Mouse (Mus musculus): ENCODE data around the gene Abhd2. TPM values are rescaled to one million over a fixed set of nuclear protein-coding genes. Genes with fewer than 3 reads are reported as not detected.

Abhd2 gene
- polyA plus RNA-seq, 1 experiment from 2014 or later, result 23.1 TPM

DNA sequence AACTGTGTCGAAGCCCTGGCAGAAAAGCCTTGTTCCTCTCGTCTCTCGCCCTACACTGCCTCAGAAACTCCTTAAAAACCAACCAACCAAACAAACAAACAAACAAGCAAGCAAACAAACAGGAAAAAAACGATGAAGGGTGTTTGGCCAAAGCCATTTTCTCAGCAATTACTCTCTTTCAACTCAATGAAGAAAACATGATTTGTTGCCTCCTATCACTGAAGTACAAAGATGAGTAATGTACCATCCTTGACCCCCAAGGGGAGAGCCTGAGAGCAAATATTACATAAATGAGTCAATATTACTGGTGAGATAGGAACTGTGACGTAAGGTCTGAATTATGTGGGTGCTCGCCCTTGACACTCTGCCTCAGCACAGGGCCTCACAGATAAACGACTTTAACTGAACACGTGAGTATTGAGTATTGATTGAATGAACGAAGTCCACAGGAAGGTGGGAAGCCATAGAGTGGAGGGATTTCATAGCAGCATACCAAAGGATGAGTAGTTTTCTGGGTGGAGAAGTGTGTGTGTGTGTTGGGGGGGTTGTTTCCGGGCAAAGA lies 13.9 kb upstream of the Abhd2 start:
- Histone ChIP-seq H3K27me3 (replicated peaks; ENCODE audit: control insufficient read depth, insufficient read depth, low read length) (no peaks in the 10 kb centered on the region), H3K4me2 (ENCODE audit: low read length) (no peak overlapping the region), H3K27ac (ENCODE audit: low read length) (no peak overlapping the region), H3K36me3 (ENCODE audit: control insufficient read depth, insufficient read depth) (no peaks in the 10 kb centered on the region), H3K9me3 (ENCODE audit: control insufficient read depth, low read length) (no peaks in the 10 kb centered on the region), H3K4me3 (replicated peaks; ENCODE audit: low read length) (no peak overlapping the region), H3K4me1 (replicated peaks; ENCODE audit: control insufficient read depth, insufficient read depth, low read length) (no peaks in the 10 kb centered on the region), H3K9ac (replicated peaks; ENCODE audit: low read depth, low read length) (no peak overlapping the region)
- WGBS, result 88% methylated on average over 10 of the region's 10 CpGs
- no peak for ATAC-seq

GRCm38 (mm10) chr7:79262478-79262877 lies 10.5 kb upstream of the Abhd2 start:
- no peaks in the 10 kb centered on the region for H3K27me3 ChIP-seq (replicated peaks; ENCODE audit: control insufficient read depth, insufficient read depth, low read length)
- 87% methylated on average over 8 of the region's 8 CpGs for WGBS
- H3K4me1 ChIP-seq (replicated peaks; ENCODE audit: control insufficient read depth, insufficient read depth, low read length), result no peaks in the 10 kb centered on the region
- H3K9me3 ChIP-seq (ENCODE audit: control insufficient read depth, low read length), result no peaks in the 10 kb centered on the region
- H3K9ac ChIP-seq (replicated peaks; ENCODE audit: low read depth, low read length), result no peak overlapping the region
- H3K27ac ChIP-seq (ENCODE audit: low read length), result no peak overlapping the region
- H3K36me3 ChIP-seq (ENCODE audit: control insufficient read depth, insufficient read depth), result no peaks in the 10 kb centered on the region
- H3K4me3 ChIP-seq (replicated peaks; ENCODE audit: low read length), result no peak overlapping the region
- no peak overlapping the region for H3K4me2 ChIP-seq (ENCODE audit: low read length)
- no peak for ATAC-seq

DNA sequence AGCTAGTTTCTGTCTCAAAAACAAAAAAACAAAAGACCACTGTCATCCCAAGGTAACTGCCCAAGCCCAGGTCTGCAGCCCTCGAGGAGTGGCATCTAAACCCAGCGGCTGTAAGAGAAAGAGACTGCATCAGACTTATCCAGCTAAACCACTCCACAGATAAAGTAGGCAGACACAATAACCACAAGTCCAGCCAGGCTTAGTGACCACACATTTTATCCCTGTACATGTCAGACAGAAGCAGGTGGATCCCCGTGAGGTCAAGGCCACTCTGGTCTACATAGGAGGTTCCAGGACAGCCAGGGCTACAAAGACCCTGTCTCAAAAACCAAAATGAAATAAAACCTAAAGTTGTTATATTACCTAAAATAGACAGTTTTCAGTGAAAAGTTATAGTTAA lies 9.2 kb upstream of the Abhd2 start:
- no peak overlapping the region for H3K4me3 ChIP-seq (replicated peaks; ENCODE audit: low read length)
- H3K4me2 ChIP-seq (ENCODE audit: low read length), result no peak overlapping the region
- no peaks in the 10 kb centered on the region for H3K4me1 ChIP-seq (replicated peaks; ENCODE audit: control insufficient read depth, insufficient read depth, low read length)
- 89% methylated on average over 3 of the region's 3 CpGs for WGBS
- no peak for ATAC-seq
- H3K9me3 ChIP-seq (ENCODE audit: control insufficient read depth, low read length), result no peaks in the 10 kb centered on the region
- no peak overlapping the region for H3K27ac ChIP-seq (ENCODE audit: low read length)
- no peaks in the 10 kb centered on the region for H3K27me3 ChIP-seq (replicated peaks; ENCODE audit: control insufficient read depth, insufficient read depth, low read length)
- no peak overlapping the region for H3K9ac ChIP-seq (replicated peaks; ENCODE audit: low read depth, low read length)
- H3K36me3 ChIP-seq (ENCODE audit: control insufficient read depth, insufficient read depth), result no peaks in the 10 kb centered on the region

DNA sequence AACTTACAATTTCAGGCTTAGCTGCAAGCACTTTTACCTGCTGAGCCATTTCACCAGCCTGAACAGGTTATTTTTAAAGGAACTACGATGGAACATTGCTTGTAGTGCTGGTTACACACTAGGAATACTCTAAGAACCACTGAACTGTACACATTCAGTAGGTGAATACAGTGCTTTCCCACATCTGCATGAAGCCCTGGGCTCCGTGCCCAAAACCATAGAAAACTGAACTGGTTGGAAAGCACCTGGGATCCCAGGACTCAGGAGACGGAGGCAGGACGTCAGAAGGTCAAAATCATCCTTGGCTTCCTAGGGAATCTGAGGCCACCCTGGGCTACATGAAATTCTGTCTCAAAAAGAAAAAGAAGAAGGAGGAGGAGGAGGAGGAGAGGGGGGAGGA lies 6.8 kb upstream of the Abhd2 start:
- no peak overlapping the region for H3K4me2 ChIP-seq (ENCODE audit: low read length)
- H3K4me1 ChIP-seq (replicated peaks; ENCODE audit: control insufficient read depth, insufficient read depth, low read length), result no peaks in the 10 kb centered on the region
- no peak overlapping the region for H3K4me3 ChIP-seq (replicated peaks; ENCODE audit: low read length)
- H3K36me3 ChIP-seq (ENCODE audit: control insufficient read depth, insufficient read depth), result no peaks in the 10 kb centered on the region
- H3K27me3 ChIP-seq (replicated peaks; ENCODE audit: control insufficient read depth, insufficient read depth, low read length), result no peaks in the 10 kb centered on the region
- no peaks in the 10 kb centered on the region for H3K9me3 ChIP-seq (ENCODE audit: control insufficient read depth, low read length)
- 46% methylated on average over 4 of the region's 4 CpGs for WGBS
- ATAC-seq, result no peak
- no peak overlapping the region for H3K27ac ChIP-seq (ENCODE audit: low read length)
- no peak overlapping the region for H3K9ac ChIP-seq (replicated peaks; ENCODE audit: low read depth, low read length)

- H3K27ac ChIP-seq (ENCODE audit: low read length), result no peak overlapping the region
Observed at GRCm38 (mm10) chr7:79267690-79268388, 5.2 kb upstream of the Abhd2 start.

DNA sequence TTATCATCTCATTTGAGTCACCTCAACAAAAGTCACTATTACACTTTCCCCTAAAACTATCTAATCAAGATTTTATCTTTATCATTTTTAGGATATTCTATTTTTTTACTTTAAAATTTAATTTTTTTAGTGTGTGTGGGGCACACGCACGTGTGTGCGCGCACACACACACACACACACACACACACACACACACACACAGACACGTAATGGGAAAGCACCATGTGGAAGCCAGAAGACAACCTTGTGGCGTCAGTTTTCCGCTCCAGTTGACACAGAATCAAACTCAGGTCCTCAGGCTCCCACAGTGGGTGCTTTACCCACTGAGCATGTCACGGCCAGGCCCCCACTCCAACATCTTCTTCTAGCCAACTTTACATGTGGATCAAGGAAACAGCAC lies 4.1 kb upstream of the Abhd2 start:
- Histone ChIP-seq H3K27ac (ENCODE audit: low read length) (no peak overlapping the region), H3K4me1 (replicated peaks; ENCODE audit: control insufficient read depth, insufficient read depth, low read length) (peaks cover 6% of the 10 kb centered on the region), H3K27me3 (replicated peaks; ENCODE audit: control insufficient read depth, insufficient read depth, low read length) (no peaks in the 10 kb centered on the region), H3K9me3 (ENCODE audit: control insufficient read depth, low read length) (no peaks in the 10 kb centered on the region), H3K4me2 (ENCODE audit: low read length) (no peak overlapping the region), H3K4me3 (replicated peaks; ENCODE audit: low read length) (no peak overlapping the region), H3K9ac (replicated peaks; ENCODE audit: low read depth, low read length) (no peak overlapping the region), H3K36me3 (ENCODE audit: control insufficient read depth, insufficient read depth) (no peaks in the 10 kb centered on the region)
- 88% methylated on average over 8 of the region's 8 CpGs for WGBS
- no peak for ATAC-seq

More at GRCm38 (mm10) chr7:79267690-79268388, 5.2 kb upstream of the Abhd2 start:
- no peak for ATAC-seq
- Histone ChIP-seq H3K9me3 (ENCODE audit: control insufficient read depth, low read length) (no peaks in the 10 kb centered on the region), H3K9ac (replicated peaks; ENCODE audit: low read depth, low read length) (no peak overlapping the region), H3K27me3 (replicated peaks; ENCODE audit: control insufficient read depth, insufficient read depth, low read length) (no peaks in the 10 kb centered on the region), H3K4me2 (ENCODE audit: low read length) (no peak overlapping the region), H3K4me3 (replicated peaks; ENCODE audit: low read length) (no peak overlapping the region), H3K36me3 (ENCODE audit: control insufficient read depth, insufficient read depth) (no peaks in the 10 kb centered on the region), H3K4me1 (replicated peaks; ENCODE audit: control insufficient read depth, insufficient read depth, low read length) (peaks cover 4% of the 10 kb centered on the region; the same call in 1 of the 2 replicates)
- WGBS, result 38% methylated on average over 7 of the region's 7 CpGs

GRCm38 (mm10) chr7:79269411-79269810 lies 3.6 kb upstream of the Abhd2 start:
- Histone ChIP-seq H3K27me3 (replicated peaks; ENCODE audit: control insufficient read depth, insufficient read depth, low read length) (no peaks in the 10 kb centered on the region), H3K9ac (replicated peaks; ENCODE audit: low read depth, low read length) (no peak overlapping the region), H3K4me1 (replicated peaks; ENCODE audit: control insufficient read depth, insufficient read depth, low read length) (peaks cover 11% of the 10 kb centered on the region), H3K9me3 (ENCODE audit: control insufficient read depth, low read length) (no peaks in the 10 kb centered on the region), H3K4me3 (replicated peaks; ENCODE audit: low read length) (no peak overlapping the region), H3K4me2 (ENCODE audit: low read length) (no peak overlapping the region), H3K27ac (ENCODE audit: low read length) (no peak overlapping the region), H3K36me3 (ENCODE audit: control insufficient read depth, insufficient read depth) (no peaks in the 10 kb centered on the region)
- ATAC-seq, result no peak
- WGBS, result 46% methylated on average over 8 of the region's 8 CpGs

DNA sequence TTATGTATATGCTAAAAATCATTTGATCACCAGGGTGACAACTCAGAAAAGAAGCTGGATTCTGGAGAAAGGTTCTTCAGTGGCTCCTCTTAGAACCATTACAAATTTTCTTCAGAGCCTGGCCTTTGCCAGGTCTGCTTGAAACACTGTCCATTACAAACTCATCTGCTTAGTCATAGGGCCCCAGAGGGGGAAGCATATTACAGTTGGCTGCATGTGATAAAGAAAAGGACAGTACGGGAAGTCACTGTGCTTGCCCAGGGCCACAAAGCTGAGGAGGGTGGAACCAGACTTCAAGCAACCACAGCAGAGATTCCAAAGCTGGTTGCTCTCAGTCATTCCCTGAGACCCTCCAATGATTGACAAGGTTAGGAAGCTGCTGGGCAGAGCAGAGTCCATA lies 3.1 kb upstream of the Abhd2 start:
- Histone ChIP-seq H3K4me2 (ENCODE audit: low read length) (no peak overlapping the region), H3K4me3 (replicated peaks; ENCODE audit: low read length) (no peak overlapping the region), H3K27me3 (replicated peaks; ENCODE audit: control insufficient read depth, insufficient read depth, low read length) (no peaks in the 10 kb centered on the region), H3K36me3 (ENCODE audit: control insufficient read depth, insufficient read depth) (no peaks in the 10 kb centered on the region), H3K27ac (ENCODE audit: low read length) (no peak overlapping the region), H3K9ac (replicated peaks; ENCODE audit: low read depth, low read length) (no peak overlapping the region), H3K4me1 (replicated peaks; ENCODE audit: control insufficient read depth, insufficient read depth, low read length) (peaks cover 15% of the 10 kb centered on the region), H3K9me3 (ENCODE audit: control insufficient read depth, low read length) (no peaks in the 10 kb centered on the region)
- no peak for ATAC-seq
- WGBS, result 89% methylated on average over 1 of the region's 1 CpGs

- no peak for ATAC-seq
- Histone ChIP-seq H3K4me3 (replicated peaks; ENCODE audit: low read length) (no peak overlapping the region), H3K36me3 (ENCODE audit: control insufficient read depth, insufficient read depth) (no peaks in the 10 kb centered on the region), H3K27me3 (replicated peaks; ENCODE audit: control insufficient read depth, insufficient read depth, low read length) (no peaks in the 10 kb centered on the region), H3K9me3 (ENCODE audit: control insufficient read depth, low read length) (no peaks in the 10 kb centered on the region), H3K4me2 (ENCODE audit: low read length) (no peak overlapping the region), H3K9ac (replicated peaks; ENCODE audit: low read depth, low read length) (no peak overlapping the region), H3K4me1 (replicated peaks; ENCODE audit: control insufficient read depth, insufficient read depth, low read length) (peaks cover 27% of the 10 kb centered on the region), H3K27ac (ENCODE audit: low read length) (no peak overlapping the region)
- WGBS, result 85% methylated on average over 9 of the region's 9 CpGs
Observed at GRCm38 (mm10) chr7:79270961-79271387, 2.0 kb upstream of the Abhd2 start.
